Mouse (Mus musculus) myocyte (in vitro differentiated cells): ENCODE measurements at regions not wholly inside any gene's neighbourhood (a gene's known extent, or its start where the extent isn't known, plus 50 kb on each side); places are given as distances from the start of the nearest gene placed in this dataset.

Experiments used
- H3K27me3 ChIP-seq: one replicate; pipeline ENCODE4 v1.6.1; 2011; ENCODE audit not compliant: control insufficient read depth, insufficient read depth, insufficient read length
- H3K36me3 ChIP-seq: one replicate; pipeline ENCODE4 v1.6.1; 2011; ENCODE audit not compliant: control insufficient read depth, insufficient read depth
- H3K4me2 ChIP-seq: one replicate; pipeline ENCODE4 v1.6.1; 2011; ENCODE audit warnings: low read depth, control low read depth
- H3K4me3 ChIP-seq: one replicate; pipeline ENCODE4 v1.5.1; 2011; ENCODE audit warnings: mild to moderate bottlenecking, control low read depth, moderate library complexity
- H3K79me2 ChIP-seq: one replicate; pipeline ENCODE4 v1.6.1; 2011; ENCODE audit not compliant: control insufficient read depth, insufficient read depth
- H3ac ChIP-seq: one replicate; pipeline ENCODE4 v1.6.1; 2011; ENCODE audit not compliant: control insufficient read depth, insufficient read length
- CEBPB ChIP-seq: IDR thresholded peaks from 2 replicates; pipeline ENCODE4 v1.6.1; 2011; ENCODE audit warnings: mild to moderate bottlenecking, moderate library complexity; ENCODE audit not compliant: poor library complexity, insufficient read depth, severe bottlenecking
- E2F4 ChIP-seq: IDR thresholded peaks from one replicate; pipeline ENCODE4 v1.6.1; 2011; ENCODE audit warnings: mild to moderate bottlenecking, control low read depth, moderate library complexity; ENCODE audit not compliant: insufficient read depth
- MAX ChIP-seq: IDR thresholded peaks from one replicate; pipeline ENCODE4 v1.6.1; 2011; ENCODE audit warnings: low read depth, mild to moderate bottlenecking, control low read depth
- MYOD1 ChIP-seq, 3 experiments: IDR thresholded peaks; one replicate each; pipeline ENCODE4 v1.6.1; 2011; ENCODE audit warnings: control low read depth in 2 of 3, low read depth in 2 of 3, mild to moderate bottlenecking in 2 of 3, moderate library complexity in 1 of 3; ENCODE audit not compliant: insufficient read length in 2 of 3, control insufficient read depth in 1 of 3
- MYOG ChIP-seq, 3 experiments: IDR thresholded peaks; one replicate each; pipeline ENCODE4 v1.6.1; 2011; ENCODE audit warnings: control low read depth in 2 of 3, low read depth in 2 of 3, mild to moderate bottlenecking in 2 of 3; ENCODE audit not compliant: insufficient read length in 2 of 3, control insufficient read depth in 1 of 3, insufficient read depth in 1 of 3
- POLR2A ChIP-seq: IDR thresholded peaks from one replicate; pipeline ENCODE4 v1.6.1; 2011; ENCODE audit warnings: low read depth, mild to moderate bottlenecking, control low read depth, moderate library complexity; ENCODE audit not compliant: insufficient read length
- POLR2AphosphoS2 ChIP-seq: IDR thresholded peaks from one replicate; pipeline ENCODE4 v1.6.1; 2011; ENCODE audit warnings: low read depth, control low read depth; ENCODE audit not compliant: insufficient read length
- REST ChIP-seq: IDR thresholded peaks from one replicate; pipeline ENCODE4 v1.6.1; 2011; ENCODE audit warnings: mild to moderate bottlenecking, control low read depth, moderate library complexity; ENCODE audit not compliant: insufficient read depth, insufficient read length
- SRF ChIP-seq: IDR thresholded peaks from one replicate; pipeline ENCODE4 v1.6.1; 2011; ENCODE audit warnings: low read depth; ENCODE audit not compliant: control insufficient read depth, insufficient read length
- TCF12 ChIP-seq: IDR thresholded peaks from one replicate; pipeline ENCODE4 v1.6.1; 2011; ENCODE audit warnings: mild to moderate bottlenecking, control low read depth; ENCODE audit not compliant: poor library complexity, insufficient read depth, severe bottlenecking
- TCF3 ChIP-seq: IDR thresholded peaks from one replicate; pipeline ENCODE4 v1.6.1; 2011; ENCODE audit warnings: low read depth, control low read depth; ENCODE audit not compliant: insufficient read length
- USF1 ChIP-seq: IDR thresholded peaks from one replicate; pipeline ENCODE4 v1.6.1; 2011; ENCODE audit warnings: low read depth, mild to moderate bottlenecking, control low read depth, moderate library complexity

- no peak overlapping the region for H3K4me3 ChIP-seq
- no peaks in the 10 kb centered on the region for H3K79me2 ChIP-seq
- H3ac ChIP-seq = no peak overlapping the region
- H3K36me3 ChIP-seq = no peaks in the 10 kb centered on the region
- no peaks in the 10 kb centered on the region for H3K27me3 ChIP-seq
- TF ChIP-seq POLR2A (no peak), CEBPB (no peak), MAX (no peak), E2F4 (no peak), MYOG (IDR thresholded peaks at IDR 0.05; ENCODE audit: control insufficient read depth in 1 of 3, insufficient read depth in 1 of 3, insufficient read length in 2 of 3, low read depth in 2 of 3) (no peak), SRF (no peak), MYOD1 (IDR thresholded peaks at IDR 0.05; ENCODE audit: control insufficient read depth in 1 of 3, insufficient read length in 2 of 3, low read depth in 2 of 3) (no peak), REST (no peak), USF1 (no peak), POLR2AphosphoS2 (no peak), TCF3 (no peak), TCF12 (no peak)
- no peak overlapping the region for H3K4me2 ChIP-seq
Observed at GRCm38 (mm10) chr4:99560604-99561003, 95.5 kb upstream of the Foxd3 start.

DNA sequence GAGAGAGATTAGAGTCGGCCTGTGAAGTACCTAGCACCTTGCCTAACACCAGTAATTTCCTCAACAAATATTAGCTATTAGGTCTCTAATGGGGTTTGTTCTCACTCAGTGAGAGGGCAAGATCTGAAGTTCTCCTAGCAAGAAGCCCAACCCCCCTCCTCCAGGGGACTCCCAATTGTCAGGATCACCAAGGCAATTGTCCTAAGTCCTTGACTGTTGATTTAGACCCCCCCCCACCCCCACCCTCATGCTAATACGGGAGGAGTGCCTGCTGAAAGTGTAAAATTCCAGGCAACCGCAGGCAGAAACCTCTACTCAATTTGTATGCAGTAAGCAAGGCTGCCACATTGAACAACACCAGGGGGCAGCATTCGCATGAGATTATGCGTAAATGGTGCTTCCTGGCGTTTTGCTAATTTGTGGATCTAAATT lies 94.6 kb upstream of the Foxd3 start:
- no peak overlapping the region for H3K4me3 ChIP-seq
- TF ChIP-seq MYOD1 (IDR thresholded peaks at IDR 0.05; ENCODE audit: control insufficient read depth in 1 of 3, insufficient read length in 2 of 3, low read depth in 2 of 3) (no peak), POLR2AphosphoS2 (no peak), MYOG (IDR thresholded peaks at IDR 0.05; ENCODE audit: control insufficient read depth in 1 of 3, insufficient read depth in 1 of 3, insufficient read length in 2 of 3, low read depth in 2 of 3) (no peak), CEBPB (no peak), SRF (no peak), TCF12 (no peak), TCF3 (no peak)
- H3K36me3 ChIP-seq = no peaks in the 10 kb centered on the region
- H3ac ChIP-seq = no peak overlapping the region
- H3K4me2 ChIP-seq = no peak overlapping the region
- H3K27me3 ChIP-seq = no peaks in the 10 kb centered on the region
- no peaks in the 10 kb centered on the region for H3K79me2 ChIP-seq

DNA sequence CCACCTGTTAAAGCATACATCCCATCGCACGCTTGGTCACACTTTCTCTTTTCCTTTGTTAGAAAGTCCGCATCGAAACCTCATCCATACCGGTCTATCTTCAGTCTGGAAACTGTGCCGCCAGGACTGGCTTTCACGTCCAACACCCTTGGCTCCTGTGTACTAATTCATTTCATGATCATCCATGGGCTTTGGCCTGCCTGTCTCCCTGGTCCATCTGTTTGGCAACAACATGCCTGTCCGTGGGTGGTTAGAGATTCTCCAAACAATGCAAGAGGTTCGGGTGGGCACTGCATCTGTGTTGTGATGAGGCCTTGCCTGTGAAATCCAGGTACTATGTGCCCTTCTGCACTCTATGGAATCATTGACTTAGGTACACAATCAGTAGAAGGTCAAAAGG lies 90.7 kb upstream of the Foxd3 start:
- H3K27me3 ChIP-seq = no peaks in the 10 kb centered on the region

GRCm38 (mm10) chr4:99572841-99573642 lies 83.1 kb upstream of the Foxd3 start:
- Histone ChIP-seq H3K27me3 (peaks cover 9% of the 10 kb centered on the region), H3K4me3 (no peak overlapping the region), H3K4me2 (peak overlapping the region; percentile 18), H3K36me3 (no peaks in the 10 kb centered on the region), H3ac (no peak overlapping the region), H3K79me2 (no peaks in the 10 kb centered on the region)
- TF ChIP-seq TCF12 (no peak), POLR2AphosphoS2 (no peak), POLR2A (no peak), MYOD1 (IDR thresholded peaks at IDR 0.05; ENCODE audit: control insufficient read depth in 1 of 3, insufficient read length in 2 of 3, low read depth in 2 of 3) (no peak), E2F4 (no peak), MYOG (IDR thresholded peaks at IDR 0.05; ENCODE audit: control insufficient read depth in 1 of 3, insufficient read depth in 1 of 3, insufficient read length in 2 of 3, low read depth in 2 of 3) (no peak), SRF (no peak), CEBPB (no peak), TCF3 (no peak), MAX (no peak), REST (no peak), USF1 (no peak)

More for the DNA sequence above, 90.7 kb upstream of the Foxd3 start:
- no peak overlapping the region for H3K4me3 ChIP-seq
- no peak for TF ChIP-seq MAX
- no peak for TF ChIP-seq USF1
- TF ChIP-seq POLR2A = no peak
- TF ChIP-seq E2F4 = no peak
- TF ChIP-seq TCF3 = no peak
- no peak for TF ChIP-seq MYOD1 (IDR thresholded peaks at IDR 0.05; ENCODE audit: control insufficient read depth in 1 of 3, insufficient read length in 2 of 3, low read depth in 2 of 3)
- no peak for TF ChIP-seq TCF12
- no peak for TF ChIP-seq REST
- H3K36me3 ChIP-seq = no peaks in the 10 kb centered on the region
- no peak overlapping the region for H3ac ChIP-seq
- no peaks in the 10 kb centered on the region for H3K79me2 ChIP-seq
- H3K4me2 ChIP-seq = no peak overlapping the region

- H3K27me3 ChIP-seq = peaks cover 9% of the 10 kb centered on the region
- no peaks in the 10 kb centered on the region for H3K36me3 ChIP-seq
- no peak overlapping the region for H3K4me3 ChIP-seq
- no peak overlapping the region for H3K4me2 ChIP-seq
- TF ChIP-seq POLR2A (no peak), E2F4 (no peak), TCF3 (no peak)
- no peaks in the 10 kb centered on the region for H3K79me2 ChIP-seq
- H3ac ChIP-seq = no peak overlapping the region
Observed at GRCm38 (mm10) chr4:99574021-99574531, 82.0 kb upstream of the Foxd3 start.
